Mouse (Mus musculus): Measurements from ENCODE around the gene Eipr1.

DNA sequence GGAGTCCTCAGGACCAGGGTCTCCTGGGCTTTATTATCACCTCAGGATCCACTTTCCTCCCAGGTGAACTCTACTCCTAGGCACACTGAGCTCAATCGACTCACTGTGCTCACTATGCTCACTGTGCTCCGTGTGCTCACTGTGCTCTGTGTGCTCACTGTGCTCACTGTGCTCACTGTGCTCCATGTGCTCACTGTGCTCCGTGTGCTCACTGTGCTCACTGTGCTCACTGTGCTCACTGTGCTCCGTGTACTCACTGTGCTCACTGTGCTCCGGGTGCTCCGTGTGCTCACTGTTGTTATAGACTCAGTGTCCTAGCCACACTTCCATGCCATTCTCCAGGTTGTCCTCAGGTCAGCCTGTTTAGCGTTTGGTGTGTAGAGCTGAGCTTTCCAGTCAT, 18.4 kb downstream of the Eipr1 start:
- no peak for TF ChIP-seq CTCF (IDR thresholded peaks at IDR 0.05)
- no peak for TF ChIP-seq EP300 (IDR thresholded peaks at IDR 0.05)

Data from lung, postnatal 0 days (tissue).